Mouse (Mus musculus): Measurements from ENCODE around the gene Mctp2.

Gene Mctp2

DNA sequence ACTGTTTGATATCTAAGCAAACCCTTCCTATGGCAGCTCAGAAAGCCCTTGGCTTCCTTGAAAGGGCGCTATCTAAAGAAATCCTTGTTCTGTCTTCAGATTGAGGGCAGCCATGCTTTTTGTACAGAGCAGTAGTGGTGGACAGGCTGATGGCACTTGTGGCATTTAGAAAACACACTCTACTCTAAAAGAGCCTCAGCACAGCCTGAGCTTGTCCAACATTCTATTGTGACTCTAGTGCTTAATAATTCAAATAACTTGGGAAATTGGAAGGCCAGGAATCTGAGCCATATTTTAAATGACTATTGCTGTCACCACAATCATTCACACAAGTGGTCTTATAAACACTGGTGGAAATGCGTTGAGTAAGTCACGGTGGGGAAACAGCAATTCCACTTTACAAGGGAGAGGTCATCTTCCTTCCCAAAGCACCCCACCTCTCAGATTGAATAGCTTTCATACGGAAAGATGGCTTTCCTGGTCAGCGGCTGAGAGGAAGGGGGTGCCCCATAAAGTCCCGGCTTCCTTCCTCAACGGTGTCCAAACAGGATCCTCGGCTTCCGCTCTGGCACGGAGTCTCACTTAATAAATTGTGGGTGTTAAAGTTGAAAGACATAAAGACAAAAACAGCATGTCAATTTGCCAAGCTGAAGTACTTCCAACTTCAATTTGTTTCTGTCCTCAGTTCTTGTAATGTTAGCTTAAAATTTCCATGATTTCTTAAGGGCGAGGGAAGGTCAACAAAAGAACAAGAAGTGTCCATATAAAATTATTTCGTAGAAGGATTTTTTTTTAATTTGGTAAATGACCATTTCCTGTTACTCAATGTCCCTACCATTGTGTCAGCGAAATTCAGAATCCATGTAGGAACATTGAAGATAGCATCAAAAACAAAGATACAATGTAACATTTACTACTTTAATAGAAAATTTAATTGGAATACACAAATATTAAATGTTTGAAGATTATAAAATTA lies 140.4 kb downstream of the Mctp2 start:
- no peak for DNase-seq (ENCODE audit: low spot score in 2 of 2)

DNA sequence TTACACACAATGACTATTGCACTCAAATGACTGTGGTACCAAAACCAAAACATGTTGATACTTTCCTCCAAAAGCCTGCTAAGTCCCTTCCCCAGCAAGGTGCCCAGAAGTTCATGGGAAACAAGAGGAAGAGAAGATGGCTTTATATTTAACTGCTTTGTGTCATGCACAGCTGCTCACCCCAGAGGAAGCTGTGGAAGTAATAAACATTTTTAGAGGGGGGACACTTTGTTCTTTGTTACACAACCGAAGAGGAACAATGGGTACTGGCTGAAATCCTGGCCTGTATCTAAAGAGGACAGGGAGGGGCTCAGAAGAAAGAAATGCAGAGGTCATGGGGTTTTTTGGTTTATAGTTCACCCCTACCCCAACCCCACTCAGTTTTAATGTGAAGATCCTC lies 144.2 kb downstream of the Mctp2 start:
- no peak for DNase-seq (ENCODE audit: low spot score in 2 of 2)

DNA sequence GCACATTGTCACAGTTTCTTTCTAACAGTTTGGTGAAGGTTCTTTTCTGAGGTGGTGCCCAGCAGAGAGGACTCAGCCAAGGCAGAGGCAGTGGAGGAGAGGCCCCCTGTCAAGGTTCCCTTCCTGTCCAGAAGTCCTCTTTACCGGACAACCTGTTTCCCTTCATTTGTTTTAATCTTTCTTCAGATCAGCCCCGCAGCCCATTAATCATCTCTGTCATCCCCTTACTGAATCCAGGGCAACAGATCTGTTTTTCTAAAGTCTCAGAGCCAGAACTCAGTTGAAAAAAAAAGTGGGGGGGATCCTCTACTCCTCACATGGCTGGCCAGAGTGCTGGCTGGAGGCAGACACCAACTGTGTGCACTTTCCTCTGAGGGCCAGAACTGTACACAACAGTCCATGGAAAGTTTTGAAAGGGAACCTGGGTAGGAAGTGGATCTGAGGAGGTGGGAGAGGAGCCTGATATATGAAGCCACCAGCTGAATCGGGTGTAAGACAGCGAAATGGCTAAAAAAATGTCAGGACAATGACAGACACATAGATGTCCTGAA lies 146.8 kb downstream of the Mctp2 start:
- DNase-seq (ENCODE audit: low spot score in 2 of 2): no peak

DNA sequence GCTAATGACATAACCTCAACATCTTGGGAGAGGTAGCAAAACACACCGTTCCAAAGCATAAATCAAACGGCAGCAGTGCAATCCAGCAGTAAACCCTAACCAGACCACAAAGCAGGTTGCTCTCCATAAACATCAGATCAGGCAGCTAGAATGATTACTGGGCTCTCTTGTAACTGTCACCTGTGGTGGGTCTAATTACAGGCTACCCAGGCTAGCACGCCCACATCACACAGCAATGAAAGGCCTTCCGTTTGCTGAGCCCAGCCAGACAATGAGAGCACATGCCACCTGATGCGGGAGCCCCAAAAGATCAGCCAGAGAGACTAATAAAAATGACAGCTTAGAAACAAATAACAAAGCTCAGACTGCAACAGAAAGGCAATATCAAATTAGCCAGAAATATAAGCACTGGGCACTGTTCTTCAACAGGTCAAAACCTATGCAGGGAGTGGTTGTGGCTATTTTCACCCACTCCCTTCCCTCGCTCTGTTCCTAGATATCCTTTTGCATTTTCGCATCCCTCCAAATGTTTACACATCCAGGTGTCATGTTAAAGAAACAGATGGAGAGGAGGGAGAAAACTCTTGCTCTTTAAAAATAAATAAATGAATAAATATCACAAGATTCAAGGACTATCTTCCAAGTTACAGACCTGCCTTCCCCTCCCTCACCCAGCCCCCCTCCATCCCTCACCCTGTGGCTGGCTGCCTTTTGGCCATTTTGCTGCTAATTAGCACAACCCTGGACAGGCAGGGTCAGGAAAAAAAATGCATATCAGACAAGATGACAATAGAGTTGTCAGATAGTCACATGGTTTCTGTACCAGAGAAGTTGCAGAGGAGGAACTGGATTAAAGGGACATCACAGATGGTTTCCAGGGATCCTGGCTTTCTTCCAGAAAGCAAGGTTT lies 155.4 kb downstream of the Mctp2 start:
- DNase-seq (ENCODE audit: low spot score in 2 of 2): no peak

DNA sequence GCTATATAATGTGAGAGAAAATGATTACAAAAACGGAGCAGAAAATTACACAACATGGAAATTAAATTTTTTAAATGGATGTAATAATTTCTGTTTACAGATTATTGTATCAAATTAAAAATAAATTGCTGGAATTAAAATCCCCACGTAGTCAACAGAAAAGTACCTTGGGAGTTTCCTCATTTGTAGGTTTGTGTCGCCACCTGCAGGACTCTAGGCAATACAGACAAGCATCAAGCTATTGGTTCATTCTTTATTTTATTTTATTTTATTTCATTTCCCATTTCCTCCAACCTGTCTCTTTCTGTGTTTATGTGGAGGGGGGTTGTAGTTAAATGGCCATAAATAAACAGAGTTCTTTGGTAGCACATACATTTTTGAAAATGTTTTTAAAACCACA lies 157.3 kb downstream of the Mctp2 start:
- no peak for DNase-seq (ENCODE audit: low spot score in 2 of 2)

DNA sequence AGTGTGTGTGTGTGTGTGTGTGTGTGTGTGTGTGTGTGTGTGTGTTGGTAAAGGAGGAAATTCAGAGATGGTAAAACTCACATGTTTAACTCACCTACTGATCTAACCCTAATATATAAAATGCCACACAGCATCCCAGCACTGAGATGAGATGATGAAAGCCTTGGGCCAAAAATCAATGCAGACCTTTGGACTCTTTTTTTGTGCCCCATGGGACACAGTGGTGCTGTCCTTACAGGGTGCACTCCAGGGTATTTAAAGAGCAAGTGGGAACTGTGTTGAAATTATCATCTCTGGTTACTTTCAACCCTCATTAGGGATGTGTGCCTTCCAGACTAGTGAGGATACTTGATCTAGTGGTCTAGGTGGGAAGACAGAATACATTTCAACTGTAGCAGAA lies 159.6 kb downstream of the Mctp2 start:
- no peak for DNase-seq (ENCODE audit: low spot score in 2 of 2)

DNA sequence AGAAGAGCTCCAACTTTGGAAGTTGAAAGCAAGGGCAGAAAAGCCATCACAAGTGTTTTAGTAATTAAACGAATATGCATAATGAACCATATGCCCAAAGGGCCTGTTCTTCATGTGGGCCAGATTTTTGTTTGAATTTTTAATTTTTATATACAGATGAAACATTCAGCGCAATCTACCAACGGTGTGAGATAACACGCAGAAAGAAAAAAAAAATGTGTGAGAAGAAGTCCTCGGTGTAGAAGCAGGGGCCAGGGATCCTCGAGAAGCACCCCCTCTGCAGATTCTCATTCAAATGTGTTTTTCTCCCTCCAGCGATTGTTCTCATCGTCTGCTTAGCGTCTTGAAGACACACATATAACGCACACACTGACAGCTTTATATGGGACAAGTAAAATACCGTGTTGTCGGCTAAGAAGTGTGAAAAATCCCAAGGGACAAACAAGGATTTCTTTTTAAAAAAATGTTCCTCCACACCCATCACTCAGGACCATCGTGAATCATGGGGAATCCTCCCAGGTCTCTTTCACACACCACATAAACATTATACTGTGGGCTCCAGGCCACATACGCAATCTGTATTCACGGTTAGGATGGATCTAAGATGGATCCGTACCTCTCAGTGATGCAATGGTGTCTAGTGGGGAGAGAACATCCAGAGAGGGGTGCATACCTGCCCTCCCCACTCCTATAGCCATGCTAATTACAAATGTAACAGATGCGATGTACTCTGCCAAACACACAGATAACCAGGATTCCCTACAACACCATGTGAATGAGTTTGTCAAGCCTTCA lies 160.5 kb downstream of the Mctp2 start:
- no peak for DNase-seq (ENCODE audit: low spot score in 2 of 2)

DNA sequence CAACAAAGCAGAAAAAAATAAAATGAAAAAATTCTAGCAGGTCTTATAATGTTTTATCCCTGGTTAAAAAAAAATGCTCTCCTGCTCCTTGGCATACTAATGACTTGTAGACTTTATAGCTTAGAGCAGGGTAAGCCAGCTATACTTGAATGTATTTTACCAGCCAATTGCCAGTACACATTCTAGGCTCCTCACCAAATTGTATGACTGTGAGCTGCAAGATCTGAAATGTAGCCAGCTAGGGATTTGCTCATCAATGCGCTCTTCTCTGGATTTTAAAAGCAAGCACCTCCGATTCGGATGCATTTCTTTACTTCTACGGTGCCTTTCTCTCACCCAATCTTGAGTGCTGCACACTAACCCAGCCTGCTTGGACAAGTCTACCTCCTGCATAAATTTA lies 167.7 kb downstream of the Mctp2 start:
- DNase-seq (ENCODE audit: low spot score in 2 of 2): no peak

DNA sequence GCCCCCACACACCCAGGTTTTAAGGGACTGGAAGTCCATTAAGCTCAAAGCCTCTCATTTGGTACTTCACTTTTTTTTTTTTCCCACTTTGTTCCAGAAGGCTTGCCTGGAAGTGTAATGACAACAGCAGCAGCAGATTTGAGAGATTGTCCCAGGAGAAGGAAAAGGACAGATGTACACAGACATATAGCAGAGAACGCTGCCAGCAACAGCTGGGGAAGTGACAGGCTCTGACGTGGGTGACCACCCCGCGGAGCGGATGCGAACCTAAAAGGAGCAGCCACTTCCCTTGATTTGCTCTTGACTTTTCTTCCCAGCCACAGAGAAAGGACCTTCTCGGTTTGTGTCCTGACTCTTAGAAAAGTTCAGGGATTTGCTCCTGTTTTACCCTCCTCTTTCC lies 185.4 kb downstream of the Mctp2 start:
- no peak for DNase-seq (ENCODE audit: low spot score in 2 of 2)

DNA sequence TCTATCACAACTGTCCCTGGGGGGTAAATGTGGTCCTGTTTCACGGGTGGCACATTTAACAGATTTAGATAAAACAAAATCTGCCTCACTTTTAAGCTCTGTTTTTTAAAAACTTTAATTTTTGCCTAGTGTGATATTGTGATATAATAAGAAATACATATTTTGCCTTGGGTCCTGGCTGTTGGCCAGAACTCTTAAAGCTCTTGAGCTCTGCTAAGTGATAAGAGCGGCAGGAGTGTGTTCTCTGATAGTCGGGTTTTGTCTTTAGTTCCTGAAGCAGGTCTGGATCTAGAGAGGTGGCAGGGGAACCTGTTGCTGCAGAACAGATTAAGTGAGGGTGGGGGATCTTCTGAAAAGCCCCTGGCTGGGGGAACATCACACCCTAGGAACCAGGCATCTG lies 186.7 kb downstream of the Mctp2 start:
- no peak for DNase-seq (ENCODE audit: low spot score in 2 of 2)

DNA sequence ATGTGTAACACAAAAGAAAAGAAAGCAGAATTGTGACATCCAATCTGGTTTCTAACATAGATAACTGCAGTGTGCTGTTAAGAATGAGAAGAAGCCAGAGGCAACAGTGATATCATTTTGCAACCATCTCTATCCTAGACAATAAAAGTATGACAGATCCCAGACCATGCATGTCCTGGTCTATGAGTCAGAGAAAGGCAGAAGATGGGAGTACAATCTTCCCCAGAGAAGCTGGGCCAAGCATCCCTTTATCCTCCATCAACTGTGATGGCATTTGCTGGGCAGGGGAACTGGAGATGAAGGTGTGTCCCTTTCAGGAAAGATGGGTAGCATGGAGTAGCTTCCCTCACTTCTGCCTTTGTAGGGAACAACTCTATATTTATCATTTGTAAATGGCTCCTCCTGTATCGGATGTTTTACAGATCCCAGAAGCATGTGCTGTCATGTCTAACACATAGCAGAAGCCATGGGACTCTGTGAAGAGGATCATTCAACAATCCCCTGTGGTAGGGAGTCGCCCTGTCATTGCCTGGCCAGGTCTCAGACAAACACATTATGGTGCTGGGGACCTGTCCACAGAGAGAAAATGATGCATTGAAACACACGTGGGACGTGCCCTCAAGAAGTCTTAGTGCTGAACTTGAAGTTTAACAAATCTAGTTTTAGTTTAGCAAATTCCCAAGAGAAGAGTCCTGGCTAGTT lies 188.9 kb downstream of the Mctp2 start:
- DNase-seq (ENCODE audit: low spot score in 2 of 2): no peak

DNA sequence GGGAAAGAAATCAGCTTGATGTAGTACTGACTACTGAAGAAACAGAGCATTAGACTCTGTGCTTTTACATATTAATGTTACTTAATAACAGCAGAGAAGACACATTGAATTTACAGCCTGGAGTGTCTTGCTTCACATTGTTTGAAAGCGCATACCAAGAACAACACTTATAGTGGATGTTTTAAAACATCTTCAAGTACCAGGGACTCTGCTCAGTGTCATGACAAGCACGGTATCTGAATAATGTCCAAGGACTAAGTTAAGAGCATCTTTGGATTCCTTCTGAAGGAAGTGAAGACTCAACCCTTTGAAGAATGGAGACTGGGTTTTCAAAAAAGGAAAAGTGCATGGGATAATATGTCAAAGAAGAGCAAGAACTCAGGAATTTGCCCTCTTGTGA lies 191.3 kb downstream of the Mctp2 start:
- no peak for DNase-seq (ENCODE audit: low spot score in 2 of 2)

DNA sequence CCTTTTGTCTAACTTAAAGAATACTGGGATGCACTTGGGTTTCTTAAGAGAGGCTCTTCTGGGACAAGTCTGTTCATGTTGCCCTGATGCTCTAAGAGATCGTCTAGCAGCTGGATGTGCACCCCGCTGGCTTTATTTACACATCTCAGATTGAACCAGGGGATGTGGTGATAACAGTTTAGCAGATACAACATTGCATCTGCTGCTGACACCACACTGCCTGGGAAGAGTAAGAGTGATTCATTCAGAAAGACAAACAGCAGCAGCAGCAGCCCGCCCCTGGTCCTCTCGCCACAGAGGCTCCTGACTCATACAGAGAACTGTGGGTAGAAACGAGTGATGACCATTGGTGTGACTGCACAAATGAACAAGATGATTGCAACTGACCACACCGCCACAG lies 195.8 kb downstream of the Mctp2 start:
- peak in 1 of 2 experiments; percentile 49 for DNase-seq (ENCODE audit: low spot score in 2 of 2)

DNA sequence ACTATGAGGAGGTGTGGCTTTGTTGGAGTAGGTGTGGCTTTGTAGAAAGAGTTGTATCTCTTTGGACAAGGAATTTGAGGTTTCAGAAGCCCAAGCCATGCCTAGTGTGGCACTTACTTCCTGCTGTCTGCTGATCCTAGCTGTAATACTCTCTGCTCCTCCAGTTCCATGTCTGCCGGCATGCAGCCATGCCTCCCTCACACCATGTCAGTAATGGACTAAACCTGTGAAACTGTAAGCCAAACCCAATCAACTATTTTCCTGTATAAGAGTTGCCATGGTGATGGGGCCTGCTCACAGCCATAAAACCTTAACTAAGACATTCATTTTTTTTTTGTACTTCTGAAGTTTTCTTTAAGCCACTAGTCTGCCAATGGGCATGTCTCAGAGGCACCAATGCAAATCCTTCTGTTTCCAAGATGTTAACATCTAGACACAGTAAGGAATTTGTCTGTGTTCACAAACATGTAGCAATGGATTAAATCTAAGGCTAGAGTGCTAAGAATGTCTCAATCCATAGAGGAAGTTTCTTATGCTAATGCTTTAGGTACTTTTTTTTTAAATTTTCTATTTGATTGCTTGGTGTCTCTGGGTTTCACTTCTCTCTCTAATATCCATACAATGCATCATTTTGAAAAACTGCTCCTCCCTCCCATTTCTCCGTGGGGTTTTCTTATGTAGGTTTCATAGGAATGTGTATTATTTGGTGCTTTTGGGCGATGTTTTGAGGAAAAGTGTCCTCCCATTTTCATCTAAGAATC lies 197.6 kb downstream of the Mctp2 start:
- no peak for DNase-seq (ENCODE audit: low spot score in 2 of 2)

DNA sequence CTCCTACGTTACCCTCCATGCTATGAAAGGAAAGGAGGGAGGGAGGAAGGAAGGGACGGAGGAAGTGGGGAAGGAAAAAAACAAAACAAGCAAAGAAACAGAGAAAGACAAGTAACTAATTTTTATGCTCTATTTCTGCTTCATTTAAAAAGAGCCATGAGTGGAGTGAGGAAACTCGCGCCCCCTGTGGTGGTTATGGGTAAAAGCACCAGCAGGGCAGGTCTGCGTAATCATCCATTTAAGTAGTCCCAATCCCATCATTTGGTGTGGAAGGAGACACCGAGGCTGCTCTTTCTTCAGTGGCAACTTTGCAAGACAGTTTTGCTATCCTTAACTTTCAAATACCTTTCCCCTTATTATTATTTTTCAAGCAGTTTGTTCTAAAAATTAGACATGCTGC lies 202.2 kb downstream of the Mctp2 start:
- DNase-seq (ENCODE audit: low spot score in 2 of 2): no peak

DNA sequence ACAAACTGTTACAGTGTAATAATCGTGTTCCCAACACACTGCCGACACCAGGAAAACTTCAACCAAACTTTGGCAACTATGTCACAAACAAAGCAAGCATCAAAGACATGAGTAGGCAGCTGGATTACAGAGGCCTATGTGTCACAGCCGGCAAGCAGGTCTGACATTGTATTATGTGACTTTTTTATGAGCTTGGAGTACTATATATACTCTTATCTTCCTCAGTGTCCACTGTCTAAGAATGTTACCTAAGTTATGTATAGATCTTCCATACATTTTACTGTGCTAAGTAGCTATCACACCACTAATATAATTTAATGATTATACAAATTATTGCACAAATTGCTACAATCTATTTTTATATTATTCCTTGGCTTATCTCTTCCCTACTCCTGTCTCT lies 202.8 kb downstream of the Mctp2 start:
- no peak for DNase-seq (ENCODE audit: low spot score in 2 of 2)

DNA sequence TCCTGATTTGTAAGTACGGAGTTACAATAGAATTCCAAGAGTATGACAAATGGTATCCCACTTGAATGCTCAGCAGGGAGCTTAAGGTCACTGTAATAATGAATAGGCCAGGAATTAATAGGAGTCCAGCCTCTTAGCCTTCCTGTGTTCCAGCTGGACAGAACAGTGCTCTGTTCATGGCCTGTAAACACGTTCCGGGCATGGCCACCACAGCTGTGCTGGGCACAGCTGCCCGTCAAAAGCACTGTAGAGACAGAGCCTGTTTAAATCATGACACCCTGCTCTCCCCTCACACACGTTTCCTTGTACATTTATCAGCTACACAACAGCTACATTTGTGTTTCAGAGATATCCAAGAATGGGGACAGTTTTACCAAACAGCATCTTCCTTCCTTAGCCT lies 205.7 kb downstream of the Mctp2 start:
- DNase-seq (ENCODE audit: low spot score in 2 of 2): no peak

DNA sequence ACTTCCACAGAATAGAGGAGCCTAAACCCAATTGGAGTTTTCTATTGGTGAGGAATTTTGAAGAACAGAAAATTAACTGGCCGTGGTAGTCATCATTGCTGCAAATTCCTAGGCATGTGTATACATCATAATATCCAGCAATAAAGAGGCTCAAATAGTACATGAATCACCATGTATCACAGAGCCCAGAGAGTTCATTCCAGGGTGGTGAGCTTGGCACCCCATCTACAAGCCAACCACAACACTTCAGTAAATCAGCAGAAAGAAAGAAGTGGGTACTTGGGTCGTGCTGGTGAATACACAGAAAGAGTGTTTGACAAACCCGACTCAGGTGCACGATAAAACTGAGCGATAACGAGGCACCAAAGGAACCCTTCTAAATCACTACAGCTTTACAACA lies 207.8 kb downstream of the Mctp2 start:
- DNase-seq (ENCODE audit: low spot score in 2 of 2): no peak

DNA sequence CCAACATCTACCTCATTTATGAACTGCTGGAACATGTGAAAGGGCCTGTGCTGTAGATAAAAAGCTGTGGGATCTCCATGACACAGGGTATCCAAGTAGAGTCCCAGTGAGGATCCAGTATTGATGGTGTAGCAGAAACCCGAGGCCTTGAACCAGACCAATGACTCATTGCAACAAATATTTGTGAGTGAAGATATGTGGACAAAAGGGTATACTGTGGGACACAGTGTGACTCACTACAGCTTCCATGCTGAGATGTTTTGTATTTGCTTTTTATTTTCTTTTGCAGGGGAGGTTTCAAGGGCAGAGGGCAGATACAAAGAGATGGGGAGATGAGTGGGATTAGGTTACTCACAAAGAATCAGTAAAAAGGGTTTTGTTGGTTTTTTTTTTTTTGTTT lies 209.4 kb downstream of the Mctp2 start:
- DNase-seq (ENCODE audit: low spot score in 2 of 2): no peak

DNA sequence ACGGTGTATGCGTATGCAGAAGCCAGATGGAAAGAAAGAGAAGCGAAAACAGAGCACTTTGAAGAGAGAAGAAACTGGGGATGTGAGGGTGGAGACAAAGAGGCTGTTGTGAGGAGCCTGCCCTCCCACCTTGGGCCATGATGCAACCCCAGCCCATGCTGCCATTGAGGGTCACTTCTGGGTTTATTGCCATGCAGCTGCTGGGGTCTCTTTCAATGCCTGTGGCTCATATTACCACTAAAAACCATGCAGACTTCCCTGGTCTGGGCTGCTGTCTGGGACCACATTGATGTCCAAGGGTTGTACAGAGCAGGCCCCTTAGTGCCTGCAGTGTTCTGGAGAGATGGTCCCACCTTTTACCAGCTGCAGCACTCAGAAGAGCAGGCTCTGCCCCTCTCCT lies 210.0 kb downstream of the Mctp2 start:
- DNase-seq (ENCODE audit: low spot score in 2 of 2): peak in 1 of 2 experiments; percentile 48
